Mouse (Mus musculus) monocyte, adult 5-6 weeks (primary cell): Measurements from ENCODE around the gene Adtrp. TPM values are rescaled to one million over a fixed set of nuclear protein-coding genes. Genes with fewer than 3 reads are reported as not detected.

ENCODE experiments used
- ATAC-seq: fragments of 153-309, 156-312 bp; replicated peaks from 2 replicates; pipeline ENCODE4 v1.8.0; 2017; ENCODE audit warnings: mild to moderate bottlenecking; ENCODE audit not compliant: low TSS enrichment, insufficient number of reproducible peaks, severe bottlenecking, poor library complexity, low FRiP score
- total RNA-seq: library from RNA; stranded (forward); fragments of 200-1000, 200-491, 200-594 nt; gene quantifications from 3 replicates; pipeline ENCODE4 v1.2.3, GENCODE M21; 2017

Adtrp gene
- total RNA-seq, 1 experiment from 2014 or later: 7.5 TPM

DNA sequence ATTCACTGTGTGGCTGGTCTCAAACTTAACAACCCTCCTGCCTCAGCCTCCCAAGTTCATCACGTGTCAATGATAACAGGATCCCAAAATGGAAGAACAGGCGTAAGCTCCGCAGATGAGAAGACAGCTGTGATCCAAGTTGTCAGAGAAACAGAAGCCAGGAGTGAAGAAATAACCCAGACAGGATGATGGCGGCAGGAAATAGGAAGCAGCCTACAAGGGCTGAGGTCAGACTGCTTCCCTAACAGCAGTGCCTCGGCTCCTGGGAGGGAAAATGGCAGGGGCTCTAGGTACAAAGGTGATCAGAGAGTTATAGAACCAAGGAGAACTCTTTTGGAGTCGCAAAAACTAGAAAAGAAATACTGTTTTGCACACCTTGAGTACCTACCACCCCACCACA, 54.6 kb downstream of the Adtrp start:
- ATAC-seq: no peak

DNA sequence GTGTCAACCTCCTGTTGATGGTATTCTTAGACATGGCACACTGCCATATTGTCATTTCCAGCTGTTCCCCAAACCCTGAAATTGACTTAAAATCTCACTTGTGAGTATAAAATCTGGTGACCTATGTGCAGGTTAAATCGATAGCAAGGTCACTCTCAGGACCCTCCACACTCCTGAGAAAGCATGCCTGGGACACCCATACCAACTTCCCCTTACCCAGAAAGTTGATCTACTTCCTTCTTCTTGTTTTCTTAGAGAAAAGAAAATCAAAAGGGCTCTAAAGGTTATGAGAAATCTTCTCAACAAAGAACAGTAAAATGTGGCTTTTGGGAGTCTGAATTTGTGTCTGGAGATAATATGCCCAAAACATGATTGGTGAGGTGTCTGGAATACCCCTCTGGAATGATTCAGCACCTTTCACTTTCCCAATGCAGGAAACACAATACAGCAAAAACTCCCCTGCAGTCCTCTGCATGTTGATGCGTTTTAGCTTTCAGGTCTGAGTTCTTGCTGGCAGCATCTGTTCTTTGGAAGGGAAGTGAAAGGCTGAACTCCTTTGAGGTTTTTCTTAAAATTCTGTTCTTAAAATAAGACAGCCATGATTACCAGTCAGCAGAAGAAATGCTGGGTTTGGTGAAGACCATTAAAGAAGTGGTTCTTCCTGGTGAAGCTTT, 59.5 kb downstream of the Adtrp start:
- no peak for ATAC-seq

DNA sequence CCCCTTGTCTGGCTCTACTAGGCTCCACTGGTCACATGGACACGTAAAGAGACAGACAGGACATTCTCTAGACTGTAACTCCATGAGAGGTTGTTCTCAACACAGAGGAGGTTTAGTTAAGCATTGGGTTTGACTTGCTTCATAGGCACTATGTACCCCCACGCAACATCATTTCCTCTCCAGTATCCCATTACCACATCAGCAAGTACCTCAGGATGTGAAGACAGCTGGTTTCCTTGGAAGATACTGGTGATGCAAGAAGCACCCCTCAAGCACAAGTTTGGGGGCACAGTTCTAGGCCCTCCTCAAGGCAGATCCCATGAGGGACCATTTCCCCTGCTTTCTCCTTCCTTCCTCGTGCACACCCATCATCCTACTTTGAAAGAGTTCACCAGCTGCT, 60.8 kb downstream of the Adtrp start:
- no peak for ATAC-seq

DNA sequence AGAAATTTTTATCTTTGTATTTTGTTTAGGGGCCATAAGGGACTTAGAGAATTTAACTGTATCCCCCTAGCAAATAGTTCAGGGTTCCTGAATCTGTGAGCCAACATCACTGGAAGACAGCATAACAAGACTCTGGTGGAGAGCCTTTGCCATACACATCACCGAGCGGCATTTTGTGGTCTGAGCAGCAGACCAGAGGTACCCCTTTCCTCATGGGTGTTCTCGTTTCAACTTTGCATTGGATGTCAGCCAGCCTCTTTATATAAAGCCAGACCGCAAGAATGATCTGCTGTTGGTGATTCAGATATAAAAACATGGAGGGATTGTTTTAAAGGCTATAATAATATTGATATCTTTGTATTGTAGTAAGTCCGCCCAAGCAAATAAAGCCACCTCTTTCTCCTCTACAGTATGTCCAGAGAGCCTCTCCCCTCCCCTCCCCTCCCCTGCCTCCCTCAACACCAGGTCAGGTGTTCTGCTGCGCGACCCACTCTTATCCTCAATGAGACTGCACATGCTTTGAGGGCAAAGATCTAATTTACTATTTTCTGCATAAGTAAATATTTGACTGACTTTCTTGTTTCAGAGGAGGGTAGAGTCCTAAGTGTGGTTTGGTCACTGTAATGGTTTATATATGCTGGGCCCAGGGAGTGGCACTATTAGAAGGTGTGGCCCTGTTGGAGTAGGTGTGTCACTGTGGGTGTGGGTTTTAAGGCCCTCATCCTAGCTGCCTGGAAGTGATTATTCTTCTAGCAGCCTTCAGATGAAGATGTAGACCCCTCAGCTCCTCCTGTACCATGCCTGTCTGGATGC, 62.4 kb downstream of the Adtrp start:
- no peak for ATAC-seq

DNA sequence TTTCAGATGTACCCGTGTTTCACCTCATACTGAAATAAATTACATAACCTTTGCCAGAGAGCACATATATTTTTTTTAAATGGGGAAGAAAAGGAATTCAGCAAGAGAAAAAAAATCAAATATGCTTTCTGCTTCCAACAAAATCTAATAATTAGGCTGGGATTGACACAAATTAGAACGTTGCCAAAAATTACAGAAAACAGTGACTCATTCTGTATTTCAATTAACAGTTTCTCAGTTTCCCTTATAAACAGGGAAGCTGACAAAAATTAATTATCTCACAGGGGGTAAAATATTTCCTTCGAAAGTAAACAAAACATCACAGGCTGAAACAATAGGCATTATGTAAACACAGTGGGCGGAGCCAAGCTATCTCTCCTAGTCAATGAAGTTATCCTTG, 67.2 kb downstream of the Adtrp start:
- ATAC-seq: no peak

DNA sequence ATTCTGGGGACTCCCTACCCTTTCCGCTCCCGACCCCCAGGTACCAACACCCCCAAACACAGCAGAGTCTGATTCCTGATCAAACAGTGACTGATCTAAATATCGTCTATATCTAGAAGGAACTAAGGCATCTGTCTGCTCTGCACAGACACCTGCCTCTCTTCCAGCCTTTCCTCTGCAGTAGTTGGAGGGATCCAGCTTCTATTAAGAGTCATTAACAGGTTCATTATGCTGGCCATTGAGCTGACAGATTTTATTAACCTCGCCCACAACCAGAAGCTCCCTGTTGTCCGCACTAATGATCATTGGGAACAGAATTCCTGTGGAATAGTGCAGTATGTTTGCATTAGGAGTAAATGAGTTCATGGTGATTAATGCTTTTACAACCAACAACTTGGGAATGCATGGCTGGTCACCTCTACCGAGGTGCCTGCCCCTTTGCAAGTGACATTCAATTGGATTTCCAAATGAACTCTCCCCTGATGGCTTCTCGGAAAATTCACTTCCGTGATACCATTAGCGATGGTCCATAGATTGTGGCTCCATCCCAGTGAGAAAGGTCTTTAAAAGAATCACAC, 67.8 kb downstream of the Adtrp start:
- ATAC-seq: no peak

DNA sequence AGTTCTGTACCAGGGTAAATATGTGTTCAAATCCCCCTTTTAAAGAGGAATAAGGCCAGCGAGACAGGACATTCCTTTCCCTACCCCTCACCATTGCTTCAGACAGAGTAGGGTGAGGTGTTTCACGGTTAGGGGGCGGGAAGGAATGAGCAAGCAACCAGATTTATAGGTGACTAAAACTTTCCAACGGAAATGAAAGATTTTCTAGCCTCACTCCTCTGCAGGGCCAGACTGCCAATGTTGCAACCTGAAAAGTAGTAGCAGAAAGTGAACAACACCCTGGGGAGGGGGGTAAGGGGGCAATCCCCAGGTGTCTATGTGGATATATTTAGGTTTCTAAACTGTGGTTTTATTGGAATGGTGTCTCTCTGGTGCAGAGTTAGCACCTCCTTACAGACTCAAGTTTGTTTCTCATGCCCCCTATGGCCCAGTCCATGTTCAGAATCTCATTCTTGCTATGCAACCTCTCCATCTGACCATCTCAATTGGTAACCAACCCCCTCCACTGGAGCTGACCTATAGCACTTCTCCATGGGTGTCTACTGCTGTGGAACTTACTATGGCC, 73.6 kb downstream of the Adtrp start:
- ATAC-seq: no peak

DNA sequence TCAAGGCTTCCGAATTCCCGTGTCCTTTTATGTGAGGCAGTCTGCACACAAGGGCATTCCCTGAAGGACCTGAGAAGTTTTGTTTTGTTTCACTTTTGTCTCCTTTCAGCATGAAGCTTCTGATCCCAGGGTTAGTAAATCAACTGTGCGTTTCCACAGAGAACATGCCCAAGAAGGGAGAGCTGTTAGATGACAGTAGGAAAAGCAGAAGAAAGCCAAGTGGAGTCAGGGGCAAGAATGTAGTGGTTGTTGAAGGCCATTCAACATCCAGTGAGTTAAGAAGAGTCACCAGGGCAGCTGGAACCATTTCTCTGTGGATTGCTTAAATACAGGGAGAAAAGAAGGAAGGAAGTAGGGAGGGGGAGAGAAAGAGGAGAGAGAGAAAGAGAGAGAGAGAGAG, 76.4 kb downstream of the Adtrp start:
- no peak for ATAC-seq

DNA sequence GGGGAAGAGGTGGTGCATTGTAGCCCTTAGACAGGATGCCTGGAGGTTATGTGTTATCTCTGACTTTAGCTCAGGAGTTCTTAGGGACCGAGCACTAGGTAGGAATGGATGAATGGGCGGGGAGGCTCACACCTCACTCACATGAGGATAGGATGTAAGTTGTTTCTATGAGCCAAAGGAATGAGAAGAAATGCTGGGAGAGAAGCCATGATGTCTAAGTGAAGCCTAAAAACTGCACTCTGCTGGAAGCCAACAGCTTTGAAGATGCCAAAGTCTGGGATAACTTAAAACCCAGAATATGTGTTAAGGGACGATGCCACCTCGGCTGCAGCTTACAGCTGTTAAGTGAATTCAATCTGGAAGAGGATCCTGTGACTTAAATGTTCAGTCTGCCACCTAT, 79.5 kb downstream of the Adtrp start:
- ATAC-seq: no peak

DNA sequence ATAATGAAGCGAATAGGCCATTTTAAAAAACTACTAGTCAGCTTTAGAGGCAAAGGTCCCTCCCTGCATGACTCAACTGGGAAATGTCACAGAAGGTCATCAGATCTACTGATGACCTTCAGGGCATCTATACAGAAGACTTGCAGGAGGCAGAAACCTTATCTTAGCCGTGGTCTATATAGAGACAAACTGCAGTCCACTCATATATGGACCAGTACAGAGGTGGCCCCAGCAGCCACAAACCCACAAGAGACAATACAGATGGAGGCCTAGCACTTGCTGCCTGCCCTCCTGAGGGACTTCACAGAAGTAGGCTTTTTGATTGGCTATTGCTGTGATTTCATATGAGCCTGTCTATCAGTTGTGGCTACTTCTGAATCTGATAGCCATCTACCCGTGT, 85.5 kb downstream of the Adtrp start:
- ATAC-seq: no peak

DNA sequence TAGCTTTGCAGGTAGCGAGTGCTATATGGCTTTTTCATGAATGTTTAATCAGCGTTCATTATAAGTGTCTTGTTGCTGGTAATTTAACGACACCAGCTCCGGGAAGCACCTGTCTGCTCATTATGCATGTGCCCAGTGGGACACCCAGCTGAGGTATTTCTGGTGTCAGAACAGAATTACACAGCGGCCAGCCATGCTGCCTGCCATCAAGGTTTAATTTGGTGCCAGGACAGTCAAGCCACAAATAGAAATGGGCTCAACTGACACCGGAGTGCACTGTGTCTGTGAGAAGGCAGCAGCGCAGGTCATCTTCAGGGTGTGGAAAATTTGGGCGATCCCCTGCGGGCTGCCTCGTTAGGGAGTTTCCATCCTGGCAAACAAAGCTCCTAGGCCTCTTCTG, 87.0 kb downstream of the Adtrp start:
- no peak for ATAC-seq

DNA sequence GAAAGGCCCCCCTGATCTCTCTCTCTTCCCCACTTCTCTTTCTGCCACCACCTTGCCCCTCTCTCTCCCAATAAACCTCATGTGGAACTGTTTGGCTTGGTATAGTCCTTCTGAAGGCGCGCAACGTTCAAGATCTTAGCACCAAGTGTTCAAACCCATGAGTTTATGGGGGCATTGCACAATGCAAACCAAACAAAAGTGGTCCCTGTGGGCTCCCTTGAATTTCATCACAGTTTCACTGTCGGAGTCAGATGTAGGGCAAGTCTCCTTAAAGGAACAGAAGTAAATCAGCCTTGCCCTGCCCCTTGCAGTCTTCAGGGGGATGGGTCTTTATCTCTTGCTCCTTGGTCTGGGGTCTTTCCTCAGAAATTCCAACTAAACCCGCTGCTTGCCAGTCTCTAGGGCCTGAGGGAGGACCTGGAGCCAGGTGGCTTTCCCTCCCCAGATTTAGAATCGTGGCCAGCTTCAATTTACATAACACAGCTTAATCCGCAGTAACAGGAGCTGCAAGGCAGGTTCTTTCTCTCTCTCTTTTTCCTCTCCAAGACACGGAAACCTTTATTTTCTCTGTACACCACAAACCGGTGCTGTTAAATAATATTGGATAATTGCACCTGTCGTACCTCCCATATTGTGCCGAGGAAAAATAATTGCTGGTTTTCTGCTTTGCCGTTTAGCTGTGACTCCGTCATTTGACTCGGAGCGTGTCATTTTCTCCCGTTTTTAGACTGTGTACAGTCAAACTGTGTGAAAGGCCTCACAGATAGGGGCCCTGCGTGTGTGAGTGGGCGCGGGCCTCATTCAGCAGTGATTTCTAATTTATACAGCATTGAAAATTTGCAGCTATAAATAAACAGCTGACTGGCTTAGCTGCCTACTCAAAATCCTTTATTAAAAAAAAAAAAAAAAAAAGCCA, 88.7 kb downstream of the Adtrp start:
- no peak for ATAC-seq

DNA sequence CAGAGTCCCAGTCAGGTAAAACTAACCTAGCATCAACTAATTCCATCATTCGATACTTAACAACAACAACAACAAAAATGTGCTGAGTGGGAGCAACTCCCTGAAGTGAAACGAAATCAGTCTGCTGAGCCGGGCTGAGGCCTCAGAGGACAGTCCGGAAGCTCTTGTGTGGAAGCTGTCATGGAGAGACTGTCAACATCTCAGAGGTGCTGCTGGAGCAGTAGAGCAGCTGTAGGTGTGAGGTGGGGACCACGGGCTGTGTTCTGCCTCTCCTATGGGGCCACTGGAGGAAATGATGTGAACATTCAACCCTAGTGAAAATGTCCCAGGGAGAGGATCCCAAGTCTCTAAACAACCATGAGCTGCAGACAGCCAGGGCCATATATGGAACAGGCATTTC, 94.4 kb downstream of the Adtrp start:
- no peak for ATAC-seq

DNA sequence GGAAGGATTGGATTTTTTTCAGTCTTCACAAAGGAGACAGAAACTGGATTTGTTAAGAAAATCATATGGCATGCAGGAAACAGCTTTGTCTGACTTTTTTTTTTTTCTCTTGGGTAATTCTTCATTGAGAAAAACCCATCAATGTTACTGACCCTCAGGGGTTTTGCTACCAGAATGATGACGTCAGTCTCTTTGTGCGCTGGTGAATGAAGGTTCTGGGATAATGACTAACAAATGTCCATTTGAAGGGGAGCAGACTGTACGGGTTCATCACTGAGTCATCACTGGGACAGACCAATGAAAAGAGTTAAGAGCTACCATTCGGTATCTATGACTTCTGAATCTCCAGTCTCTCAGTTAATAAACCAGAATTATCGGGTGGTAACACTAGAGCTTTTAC, 97.0 kb downstream of the Adtrp start:
- no peak for ATAC-seq

DNA sequence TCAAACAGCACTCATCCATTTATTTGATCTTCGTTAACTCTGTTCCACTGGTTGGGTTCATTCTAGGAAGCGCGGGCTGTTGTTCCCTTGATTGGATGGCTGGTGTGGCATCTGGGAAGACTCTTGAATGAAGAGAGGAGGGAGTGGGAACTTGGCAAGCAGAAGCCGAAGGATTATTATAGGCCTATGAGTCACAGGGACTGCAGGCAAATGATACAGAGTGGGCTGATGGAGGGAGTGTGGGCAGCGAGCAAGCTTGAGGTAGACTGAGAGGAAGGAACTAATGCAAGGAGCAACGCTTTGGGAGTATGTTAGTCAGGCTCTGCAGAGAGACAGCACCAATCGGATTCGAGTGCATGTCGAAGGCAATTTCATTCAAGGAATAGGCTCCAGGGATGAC, 98.6 kb downstream of the Adtrp start:
- ATAC-seq: no peak

DNA sequence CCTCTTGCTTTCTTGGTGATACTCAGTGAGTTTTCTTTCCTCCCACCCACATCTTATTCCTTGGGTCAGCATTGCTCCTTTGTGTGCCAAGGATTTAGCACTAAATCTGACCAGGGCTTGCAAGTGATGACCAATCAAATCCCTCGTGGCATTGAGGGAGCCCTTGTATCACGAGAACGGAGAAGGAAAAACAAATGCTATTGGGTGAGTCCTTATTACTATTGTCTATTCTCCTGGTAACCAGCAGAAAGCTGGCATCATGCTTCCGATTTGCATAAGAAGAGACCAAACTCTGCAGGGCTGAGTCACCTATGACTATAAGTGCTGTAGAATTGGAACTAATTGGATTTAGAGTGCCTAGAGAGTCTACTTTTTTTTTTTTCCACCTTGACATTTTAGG, 99.8 kb downstream of the Adtrp start:
- no peak for ATAC-seq

DNA sequence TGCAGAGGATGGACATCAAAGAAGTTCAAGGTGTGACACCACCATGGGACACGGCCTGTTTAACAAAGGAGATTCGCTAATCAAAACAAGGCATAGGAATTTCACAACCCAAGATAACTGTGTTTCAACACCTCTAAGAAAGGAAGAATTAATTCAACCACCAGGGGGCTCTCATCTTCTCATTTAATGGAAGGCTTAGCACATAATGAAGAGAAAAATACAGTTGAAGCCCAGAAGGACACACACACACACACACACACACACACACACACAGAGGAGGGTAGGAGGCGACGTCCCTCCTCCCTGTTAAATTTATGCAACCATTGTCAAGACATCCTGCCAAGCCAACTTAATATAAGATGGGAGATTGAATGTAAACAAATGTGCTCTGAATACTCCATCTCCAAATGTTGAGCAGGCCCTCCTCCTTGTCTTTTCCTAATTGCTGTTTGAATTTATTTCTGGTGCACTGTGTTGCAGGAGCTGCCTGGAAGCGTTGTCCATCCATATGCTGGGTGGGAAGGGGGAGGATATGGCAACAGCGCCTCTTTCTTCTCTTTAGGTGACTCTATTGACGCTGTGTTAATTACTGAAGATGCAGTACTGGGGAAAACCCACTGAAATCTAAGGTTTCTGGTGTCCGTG, 100.4 kb downstream of the Adtrp start:
- ATAC-seq: peak; percentile 43; the same call in 1 of the 2 replicates

DNA sequence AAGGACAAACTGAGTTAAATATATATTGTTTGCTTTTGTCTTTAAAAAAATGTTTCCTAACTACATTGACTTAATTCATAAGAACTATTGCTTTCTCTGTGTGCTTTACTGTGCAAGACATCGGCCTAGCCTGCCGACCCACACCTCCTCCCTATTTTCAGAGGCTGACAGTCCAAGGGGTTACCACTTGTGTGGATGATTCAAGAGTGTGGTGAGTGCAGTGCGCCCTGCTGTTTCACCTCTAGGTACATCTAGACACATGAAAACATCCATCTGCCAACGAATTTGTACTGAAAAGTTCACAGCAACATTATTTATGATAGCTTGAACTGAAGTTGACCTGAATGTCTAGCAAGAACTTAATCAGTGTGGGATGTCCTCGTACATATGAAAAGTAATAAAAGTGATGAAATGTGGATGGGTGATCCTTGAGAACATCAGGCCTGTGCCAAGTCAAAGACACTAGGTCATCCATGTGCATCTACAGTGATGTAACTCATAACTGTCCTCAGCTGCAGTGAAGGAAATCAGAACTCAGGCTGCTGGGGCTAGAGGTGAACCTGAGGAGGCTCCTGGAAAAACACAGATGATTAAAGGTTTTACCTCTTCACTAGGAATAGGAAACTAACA, 106.9 kb downstream of the Adtrp start:
- ATAC-seq: no peak
